Mouse (Mus musculus) small intestine, adult 2 months (tissue): Measurements from ENCODE around the gene Gjc1.

Source experiments
- CTCF ChIP-seq: fragments of 200-500 bp; IDR thresholded peaks from 2 replicates; pipeline ENCODE4 v1.5.1; 2012; ENCODE audit warnings: low read depth, mild to moderate bottlenecking, control low read depth, inconsistent platforms, low read length, moderate library complexity, mixed read lengths; ENCODE audit not compliant: insufficient replicate concordance, insufficient read length; ENCODE audit errors: extremely low read depth
- POLR2A ChIP-seq: fragments of 200-500 bp; IDR thresholded peaks from 2 replicates; pipeline ENCODE4 v1.6.1; 2012; ENCODE audit warnings: low read depth, mild to moderate bottlenecking, control low read depth, inconsistent platforms, low read length, moderate library complexity

GRCm38 (mm10) chr11:102777598-102777997, 41.9 kb downstream of the Gjc1 start:
- TF ChIP-seq CTCF (peak; percentile 61), POLR2A (no peak)
